Mouse (Mus musculus): ENCODE data around the gene Sox1. TPM values are rescaled to one million over a fixed set of nuclear protein-coding genes. Genes with fewer than 3 reads are reported as not detected.

Gene Sox1
- total RNA-seq, 2 experiments from 2014 or later = 11.6 to 12.1 TPM

- DNase-seq (ENCODE audit: low spot score in 2 of 2) = no peak
These were observed 6.5 kb upstream of the Sox1 start for GRCm38 (mm10) chr8:12388390-12389115.

- DNase-seq (ENCODE audit: low spot score in 2 of 2) = no peak
These were observed 6.0 kb upstream of the Sox1 start for GRCm38 (mm10) chr8:12389116-12389471.

- DNase-seq (ENCODE audit: low spot score in 2 of 2) = peak in 1 of 2 experiments; percentile 35
These were observed 5.1 kb upstream of the Sox1 start for GRCm38 (mm10) chr8:12389801-12390639.

GRCm38 (mm10) chr8:12390640-12391365, 4.3 kb upstream of the Sox1 start:
- peak; percentile 30 to 43 for DNase-seq (ENCODE audit: low spot score in 2 of 2)

GRCm38 (mm10) chr8:12391366-12392250, 3.5 kb upstream of the Sox1 start:
- peak; percentile 26 to 61 for DNase-seq (ENCODE audit: low spot score in 2 of 2)

GRCm38 (mm10) chr8:12392801-12393200, 2.3 kb upstream of the Sox1 start:
- no peak for DNase-seq (ENCODE audit: low spot score in 2 of 2)

- no peak for DNase-seq (ENCODE audit: low spot score in 2 of 2)
These were observed 602 bp upstream of the Sox1 start for GRCm38 (mm10) chr8:12394385-12395000.

GRCm38 (mm10) chr8:12396501-12397345, 1.6 kb downstream of the Sox1 start:
- peak; percentile 29 to 46 for DNase-seq (ENCODE audit: low spot score in 2 of 2)

- DNase-seq (ENCODE audit: low spot score in 2 of 2) = peak in 1 of 2 experiments; percentile 31
These were observed 2.3 kb downstream of the Sox1 start for GRCm38 (mm10) chr8:12397346-12397925.

GRCm38 (mm10) chr8:12398011-12398945, 3.2 kb downstream of the Sox1 start:
- no peak for DNase-seq (ENCODE audit: low spot score in 2 of 2)

- no peak for DNase-seq (ENCODE audit: low spot score in 2 of 2)
These were observed 4.5 kb downstream of the Sox1 start for GRCm38 (mm10) chr8:12399421-12400205.

GRCm38 (mm10) chr8:12400611-12401390, 5.7 kb downstream of the Sox1 start:
- peak; percentile 52 to 71 for DNase-seq (ENCODE audit: low spot score in 2 of 2)

GRCm38 (mm10) chr8:12401391-12402270, 6.5 kb downstream of the Sox1 start:
- DNase-seq (ENCODE audit: low spot score in 2 of 2) = peak; percentile 28 to 46

GRCm38 (mm10) chr8:12402709-12403108, 7.6 kb downstream of the Sox1 start:
- DNase-seq (ENCODE audit: low spot score in 2 of 2) = no peak

- DNase-seq (ENCODE audit: low spot score in 2 of 2) = no peak
These were observed 12.9 kb downstream of the Sox1 start for GRCm38 (mm10) chr8:12408020-12408419.

Data from layer of hippocampus, postnatal 10 days (tissue).